Mouse (Mus musculus): ENCODE data around the gene Mapk10.

The Mapk10 gene

DNA sequence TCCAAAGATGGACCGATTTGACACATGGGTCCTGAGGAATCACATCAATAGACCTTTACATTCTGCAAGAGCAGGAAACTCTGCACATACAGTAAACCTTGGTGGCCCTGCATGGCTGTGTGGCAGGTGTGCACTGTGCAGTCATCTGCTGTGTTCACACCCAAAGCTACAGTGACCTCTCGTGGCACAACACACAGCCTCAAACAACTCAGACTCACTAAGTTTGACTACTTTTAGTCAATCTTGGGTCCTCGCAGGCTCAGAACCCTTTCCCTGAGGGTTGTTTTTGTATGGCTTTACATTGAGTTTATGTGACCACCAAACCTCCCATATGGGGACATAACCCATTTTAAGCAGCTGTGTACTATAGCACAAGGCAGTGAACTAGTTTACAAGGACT is 47.1 kb downstream of the Mapk10 start:
- DNase-seq (ENCODE audit: low read depth), result no peak

DNA sequence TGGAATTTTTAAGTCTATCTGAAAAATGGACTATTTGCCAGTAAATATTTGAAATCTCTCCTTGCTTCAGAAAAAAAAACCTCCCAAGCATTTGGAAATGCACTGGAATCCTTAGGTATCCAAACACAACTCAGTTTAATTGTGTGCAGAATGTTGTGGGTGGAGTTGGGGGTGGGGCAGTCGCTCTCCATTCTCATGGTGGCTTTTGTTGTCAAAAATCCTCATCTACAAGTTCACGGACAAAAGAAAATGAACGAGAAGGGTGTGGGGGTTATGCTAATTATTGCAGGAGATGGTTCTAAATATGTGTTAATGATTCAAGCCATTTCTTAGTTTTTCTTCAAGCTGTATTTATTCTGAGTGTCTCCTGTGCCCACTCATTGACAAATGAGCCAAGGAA is 49.6 kb downstream of the Mapk10 start:
- DNase-seq (ENCODE audit: low read depth), result no peak

DNA sequence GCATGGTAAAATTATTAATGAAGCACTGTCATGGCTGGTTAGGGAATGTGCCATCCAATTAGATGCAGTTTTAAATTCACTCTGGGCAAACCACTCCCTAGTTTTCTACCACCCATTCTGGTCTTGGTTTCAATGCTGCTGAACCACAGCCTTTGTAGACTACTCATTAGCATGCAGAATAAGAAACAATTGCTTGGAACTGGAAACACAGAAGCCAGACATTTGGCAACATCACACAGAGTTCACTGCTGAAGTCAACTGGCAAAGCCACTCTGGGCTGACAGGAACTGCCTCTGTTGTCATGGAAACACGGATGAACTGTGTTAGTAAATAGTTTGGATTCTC is 50.0 kb downstream of the Mapk10 start:
- no peak for DNase-seq (ENCODE audit: low read depth)

DNA sequence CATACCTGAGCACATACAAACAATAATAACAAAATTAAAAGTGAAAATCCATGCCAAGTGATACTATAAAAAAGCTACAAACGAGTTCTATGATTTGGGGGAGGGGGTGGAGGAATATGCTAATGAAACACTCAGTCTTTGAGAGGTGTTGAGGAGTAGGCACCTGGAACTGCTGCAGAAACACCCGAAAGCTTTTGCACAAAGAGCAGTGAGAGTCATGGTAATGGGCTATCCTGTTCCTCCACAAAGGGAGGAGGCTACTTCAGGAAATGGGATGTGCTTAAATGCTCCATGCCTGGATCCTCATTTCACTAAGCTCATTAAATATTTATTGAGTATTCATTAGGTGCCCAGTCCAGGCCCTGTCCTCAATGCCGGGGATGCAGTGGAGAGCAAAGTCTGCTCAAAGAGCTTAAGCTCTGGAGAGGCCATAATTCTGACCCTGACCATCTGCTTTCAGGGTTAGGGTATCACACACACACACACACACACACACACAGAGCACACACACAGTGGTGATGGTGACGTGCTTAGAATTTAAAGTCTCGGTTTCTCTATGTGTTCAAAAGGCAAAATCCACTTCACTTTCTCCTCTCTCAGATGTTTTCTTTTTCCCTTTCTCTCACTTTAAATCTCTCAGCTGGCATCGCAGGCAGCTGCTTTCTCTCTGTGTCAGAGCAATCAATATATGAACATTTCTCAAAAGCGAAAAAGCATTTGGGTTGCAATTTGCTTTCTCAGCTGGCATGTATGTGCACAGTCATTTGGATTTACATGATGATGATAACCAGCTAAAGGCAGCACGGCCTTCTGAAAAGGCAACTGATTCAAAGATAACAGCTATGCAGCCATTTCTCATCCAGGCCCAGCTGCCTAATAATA is 50.6 kb downstream of the Mapk10 start:
- DNase-seq (ENCODE audit: low read depth), result no peak

DNA sequence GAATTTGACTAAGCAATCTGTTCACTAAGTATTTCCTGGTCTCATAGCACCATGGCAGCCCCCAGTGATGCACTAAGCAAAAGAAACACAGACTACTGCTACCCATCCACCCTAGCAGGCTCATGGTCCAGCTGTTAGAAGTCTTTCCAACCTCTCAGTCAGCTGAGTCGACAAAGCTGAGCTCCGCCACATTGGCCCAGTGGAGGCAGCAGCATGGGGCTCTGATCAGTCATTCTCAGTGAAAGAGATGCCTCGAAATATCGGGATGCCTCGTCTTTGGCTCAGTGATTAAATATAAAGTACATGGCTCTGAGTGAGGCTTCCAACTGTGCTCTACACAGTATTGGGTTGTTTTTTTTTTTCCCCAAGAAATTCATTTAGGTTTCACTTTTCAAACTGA is 70.2 kb downstream of the Mapk10 start:
- no peak for DNase-seq (ENCODE audit: low read depth)

DNA sequence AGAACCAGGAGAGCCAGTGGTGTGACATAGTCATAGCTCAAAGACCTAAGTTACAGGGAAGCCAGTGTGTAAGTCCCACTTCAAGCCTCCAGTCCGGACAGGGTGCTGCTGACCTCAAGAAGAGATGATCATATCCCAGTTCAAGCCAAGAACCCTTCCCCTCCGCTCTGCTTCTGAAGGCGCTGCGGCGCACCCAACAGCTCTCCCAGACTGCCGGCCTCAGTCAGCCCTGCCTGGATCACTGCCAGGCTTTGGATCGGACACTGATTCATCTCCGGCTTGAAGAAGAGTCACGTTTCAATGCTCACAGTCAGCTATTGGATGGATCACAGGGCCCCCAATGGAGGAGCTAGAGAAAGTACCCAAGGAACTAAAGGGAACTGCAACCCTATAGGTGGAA is 76.3 kb downstream of the Mapk10 start:
- DNase-seq (ENCODE audit: low read depth), result no peak

DNA sequence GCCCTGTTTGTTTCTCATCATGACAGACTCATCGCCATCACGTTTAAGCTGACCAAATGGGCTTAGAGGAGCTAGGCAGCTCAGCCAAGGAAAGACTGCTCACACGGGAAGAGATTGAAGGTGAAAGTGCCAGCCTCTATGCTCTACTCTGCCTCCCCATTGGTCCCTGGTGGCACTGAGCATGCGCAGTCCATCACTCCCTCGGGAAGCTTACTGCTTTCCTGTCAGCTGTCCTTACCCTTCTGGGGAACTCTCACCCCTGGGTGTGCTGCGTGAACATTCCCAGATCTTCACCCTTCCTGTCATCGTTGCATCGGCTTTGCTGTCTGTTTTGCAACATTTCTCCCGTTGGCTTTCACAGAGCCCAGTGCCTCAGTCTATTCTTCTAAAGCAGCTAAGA is 77.5 kb downstream of the Mapk10 start:
- no peak for DNase-seq (ENCODE audit: low read depth)

DNA sequence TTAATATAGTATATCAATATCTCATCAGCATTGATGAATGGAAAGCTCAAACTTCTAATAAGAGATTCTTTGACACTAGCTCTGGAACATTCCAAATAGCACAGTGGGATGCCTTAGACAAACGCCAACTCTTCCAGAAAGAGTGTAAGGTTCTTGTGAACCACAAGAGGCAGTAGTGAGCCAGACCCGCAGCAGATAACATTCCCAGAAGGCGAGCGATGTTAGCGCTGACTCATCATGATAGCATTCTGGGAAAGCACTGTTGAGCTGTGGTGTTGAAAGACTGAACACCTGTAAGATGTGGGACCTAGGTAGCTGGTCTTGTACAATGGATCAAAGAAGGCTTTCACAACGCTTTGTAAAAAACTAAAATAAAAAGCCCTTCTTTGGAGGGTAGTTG is 78.3 kb downstream of the Mapk10 start:
- peak; percentile 4 for DNase-seq (ENCODE audit: low read depth)

DNA sequence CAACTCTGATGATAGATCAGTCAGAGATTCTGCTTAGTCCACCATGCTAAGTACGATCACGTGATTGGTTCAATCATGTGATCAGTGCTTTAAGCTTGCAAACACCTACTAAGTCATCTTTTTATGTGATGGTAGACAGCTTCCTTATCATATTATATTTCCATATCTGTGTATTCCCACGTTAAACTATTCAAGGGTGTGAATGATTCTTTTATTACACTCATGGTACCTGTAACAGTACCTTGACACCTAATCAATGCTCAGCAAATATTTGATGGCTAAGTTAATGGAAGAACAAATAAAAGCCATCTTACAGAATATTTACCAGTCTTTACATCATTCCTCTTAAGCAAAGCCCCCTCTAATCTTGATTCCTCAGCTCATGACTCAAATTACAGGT is 91.5 kb downstream of the Mapk10 start:
- no peak for DNase-seq (ENCODE audit: low read depth)

DNA sequence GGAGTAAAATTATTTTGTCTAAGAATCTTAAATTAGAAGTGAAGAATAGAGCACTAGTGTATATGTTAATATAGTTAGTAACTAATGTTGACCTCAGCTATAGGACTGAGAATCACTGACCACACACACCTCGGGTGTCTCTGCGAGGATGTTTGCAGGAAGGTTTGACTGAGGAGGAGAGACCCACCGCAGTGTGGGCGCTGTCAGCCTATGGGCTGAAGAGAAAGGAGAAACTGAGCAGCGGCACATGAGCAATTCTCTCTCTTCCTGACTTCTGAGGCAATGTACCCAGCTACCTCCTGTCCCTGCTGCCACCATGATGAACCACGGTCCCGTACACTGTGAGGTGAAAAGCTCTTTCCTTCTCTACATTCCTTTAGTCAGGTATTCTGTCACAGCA is 95.6 kb downstream of the Mapk10 start:
- no peak for DNase-seq (ENCODE audit: low read depth)

DNA sequence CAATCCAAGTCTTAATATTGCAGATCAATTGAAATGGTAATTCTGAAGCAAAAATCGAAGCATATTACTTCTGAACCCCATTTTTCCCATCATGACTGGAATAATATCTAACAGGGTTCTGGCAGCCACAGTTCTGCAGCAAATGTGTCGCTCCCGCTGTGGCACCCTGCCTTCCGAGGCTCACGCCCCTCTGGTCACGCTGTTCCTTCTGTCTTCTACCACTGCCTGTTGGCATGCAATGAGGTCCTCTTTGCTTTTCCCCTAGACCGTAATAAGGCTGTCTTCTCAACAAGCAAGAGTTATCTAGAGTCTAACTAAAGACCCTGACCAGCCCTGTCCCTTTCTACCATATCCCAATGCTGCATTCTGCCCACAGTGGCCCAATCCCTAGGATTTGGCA is 98.7 kb downstream of the Mapk10 start:
- no peak for DNase-seq (ENCODE audit: low read depth)

DNA sequence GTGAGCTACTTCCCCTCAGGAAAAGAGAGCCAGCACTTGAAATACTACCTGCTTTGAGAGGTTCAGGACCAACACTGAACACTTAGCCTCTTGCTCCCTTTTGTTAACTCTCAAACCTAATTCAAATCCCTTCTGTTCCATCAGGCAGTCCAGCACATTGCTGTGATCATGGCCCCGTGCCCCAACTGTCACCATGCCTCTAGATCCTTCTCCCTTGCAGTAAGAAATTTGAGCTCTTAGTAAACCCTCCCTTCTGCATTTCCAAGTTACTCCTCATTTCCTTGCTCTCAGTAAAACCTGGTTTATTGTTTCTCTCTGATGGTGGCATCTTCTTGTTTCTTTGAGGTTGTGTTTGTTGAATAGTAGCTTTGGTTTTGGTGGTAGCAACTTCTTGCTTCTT is 101.7 kb downstream of the Mapk10 start:
- no peak for DNase-seq (ENCODE audit: low read depth)

DNA sequence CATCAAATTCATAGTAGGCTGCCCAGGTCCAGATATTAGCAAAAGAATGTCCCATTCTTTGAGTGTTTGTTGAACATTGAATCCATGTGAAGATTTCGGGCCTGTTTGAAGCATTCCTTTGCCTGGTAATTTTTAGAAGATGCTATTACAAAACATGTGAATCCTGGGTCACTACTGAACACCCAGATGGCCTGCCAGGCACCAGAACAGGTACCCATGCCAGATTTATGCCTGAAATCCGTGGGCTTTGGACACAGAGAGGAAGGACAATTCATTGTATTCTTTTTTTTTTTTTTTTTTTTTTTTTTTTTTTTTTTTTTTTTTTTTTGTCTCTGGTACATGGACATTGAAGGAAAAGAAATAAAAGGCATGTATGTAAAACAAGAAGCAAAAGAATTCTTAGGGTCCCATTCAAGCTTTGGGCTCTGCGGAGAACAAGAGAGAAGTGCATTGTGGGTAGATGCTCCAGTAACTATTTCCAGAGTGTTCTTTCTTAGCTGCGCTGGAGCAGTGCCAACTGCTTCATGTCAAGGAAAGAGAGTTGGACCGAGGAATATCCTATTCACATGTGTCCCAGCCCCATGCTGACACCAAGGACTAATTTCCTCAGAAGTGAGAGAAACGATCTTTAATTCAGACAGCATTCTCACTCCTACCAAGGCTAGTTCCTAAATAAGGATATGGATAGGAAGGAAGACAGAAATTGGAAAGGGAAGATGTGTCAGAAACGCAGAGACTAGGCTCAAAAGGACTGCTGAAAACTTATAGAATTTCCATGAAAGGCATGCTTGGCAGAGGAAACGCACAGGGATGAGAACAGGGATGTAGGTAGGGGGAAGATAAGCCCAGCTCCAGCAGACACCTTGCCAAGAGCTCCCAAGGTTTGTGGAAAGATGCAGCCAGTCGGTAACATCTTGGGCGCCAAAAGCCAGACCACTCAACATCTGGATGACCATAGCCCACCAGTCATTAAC is 105.4 kb downstream of the Mapk10 start:
- no peak for DNase-seq (ENCODE audit: low read depth)

DNA sequence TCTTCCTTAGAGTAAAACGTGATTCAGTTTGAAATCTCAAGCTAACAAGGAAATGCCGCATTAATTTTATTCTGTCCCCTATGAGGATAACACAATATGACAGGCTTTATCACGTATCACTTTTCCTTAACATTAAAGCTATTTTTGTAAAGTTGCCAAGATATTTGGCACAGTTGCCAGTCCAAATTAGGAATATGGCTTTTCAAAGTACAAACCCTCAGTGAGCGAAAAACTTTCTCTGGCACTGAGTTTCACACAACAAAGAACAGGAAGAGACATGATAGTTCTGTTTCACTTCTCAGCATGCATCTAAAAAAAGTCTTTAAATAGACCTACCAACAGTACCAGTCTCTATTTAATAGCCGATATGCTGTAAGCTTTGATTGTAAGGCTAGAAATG is 107.1 kb downstream of the Mapk10 start:
- DNase-seq (ENCODE audit: low read depth), result no peak

DNA sequence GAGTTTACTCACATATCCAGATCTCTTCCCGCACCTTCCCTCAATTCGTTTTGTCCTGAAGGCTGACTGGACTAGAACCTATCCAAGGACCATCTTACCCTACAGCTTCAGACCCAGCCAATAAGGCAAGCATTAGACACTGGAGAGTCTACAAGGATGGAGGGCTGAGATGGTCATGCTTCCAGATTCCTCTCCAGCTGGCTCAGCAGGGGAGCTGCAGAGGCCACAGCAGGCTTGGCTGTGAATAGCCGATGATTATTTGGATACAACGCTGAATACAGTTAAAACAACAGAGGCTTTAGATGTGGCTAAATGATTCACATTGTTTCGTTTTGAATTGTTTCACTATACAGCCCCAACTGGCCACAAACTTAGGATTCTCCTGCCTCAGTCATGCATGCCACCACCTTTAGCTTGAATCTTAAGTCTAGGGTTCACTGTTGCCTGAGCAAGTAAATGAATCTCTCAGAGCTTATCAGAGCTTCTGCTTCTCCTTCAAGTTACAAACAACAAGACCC is 108.2 kb downstream of the Mapk10 start:
- DNase-seq (ENCODE audit: low read depth), result no peak

DNA sequence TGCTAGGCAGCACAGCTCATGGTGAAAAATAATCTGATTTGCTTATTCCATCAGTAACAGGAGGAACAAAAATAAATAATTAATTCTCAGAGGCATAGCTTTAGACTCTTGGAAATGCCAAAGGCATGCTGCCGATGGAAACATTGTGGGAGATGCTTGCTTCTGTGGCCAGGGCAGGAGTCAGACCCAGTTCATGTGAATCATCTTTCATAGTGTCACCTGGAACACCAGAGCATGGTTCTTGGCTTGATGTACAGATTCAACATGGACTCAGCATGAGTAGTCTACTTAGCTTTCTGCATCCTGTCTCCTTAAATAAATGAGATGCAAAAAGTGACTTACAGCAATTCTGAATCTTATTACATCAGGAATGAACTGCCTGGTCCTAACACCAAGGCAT is 109.0 kb downstream of the Mapk10 start:
- no peak for DNase-seq (ENCODE audit: low read depth)

DNA sequence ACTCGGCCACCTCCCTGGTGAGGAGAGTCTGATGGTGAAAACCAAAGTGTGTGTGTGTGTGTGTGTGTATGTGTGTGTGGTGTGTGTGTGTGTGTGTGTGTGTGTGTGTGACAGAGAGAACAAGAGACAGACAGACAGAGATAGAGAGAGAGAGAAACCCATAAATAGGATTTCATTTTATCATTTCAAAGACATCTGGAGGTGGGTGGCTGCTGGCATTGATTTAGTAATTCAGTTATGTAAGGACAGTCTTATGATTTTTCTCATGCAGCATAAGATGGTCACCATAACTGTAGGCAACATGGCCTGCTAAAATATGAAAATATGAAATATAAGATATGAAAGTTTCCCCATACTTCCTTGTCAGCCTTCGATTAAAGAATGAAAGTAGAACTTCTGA is 117.0 kb downstream of the Mapk10 start:
- no peak for DNase-seq (ENCODE audit: low read depth)

DNA sequence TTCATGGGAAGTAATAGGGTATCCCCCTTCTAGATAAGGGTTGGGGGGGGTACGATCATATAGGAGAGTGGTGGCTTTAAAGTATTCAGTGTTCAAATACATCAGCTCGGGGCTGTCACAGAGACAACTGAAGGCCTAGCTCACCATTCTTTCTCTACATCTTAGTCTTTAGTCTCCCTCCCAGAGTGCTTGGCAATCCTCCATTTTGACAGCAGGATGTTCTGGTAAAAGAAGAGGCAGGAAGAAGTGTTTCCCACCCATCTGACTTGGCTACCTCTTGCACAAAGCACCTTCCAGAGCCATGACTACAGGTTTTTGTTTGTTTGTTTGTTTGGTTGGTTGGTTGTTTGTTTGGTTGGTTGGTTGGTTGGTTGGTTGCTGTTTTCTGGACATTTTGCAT is 125.3 kb downstream of the Mapk10 start:
- DNase-seq (ENCODE audit: low read depth), result no peak

DNA sequence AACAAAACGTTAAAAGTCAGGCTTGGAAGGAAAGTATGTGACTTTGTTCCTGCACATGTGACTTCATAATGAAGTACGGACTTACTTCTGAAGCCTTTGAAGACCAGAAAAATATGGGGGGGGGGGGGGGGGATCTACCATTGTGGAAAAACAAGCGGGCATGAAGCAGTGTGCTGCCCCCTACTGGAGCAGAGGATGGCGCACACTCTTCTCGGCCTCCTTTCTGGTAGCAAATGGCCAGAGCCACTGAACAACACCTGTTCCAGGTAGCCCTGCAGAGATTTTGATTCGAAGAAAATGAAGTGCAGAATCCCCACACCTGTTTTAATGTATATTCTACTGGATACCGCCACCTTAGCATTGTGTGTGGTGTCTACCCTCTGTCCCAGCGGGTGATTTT is 135.7 kb downstream of the Mapk10 start:
- peak; percentile 8 for DNase-seq (ENCODE audit: low read depth)

DNA sequence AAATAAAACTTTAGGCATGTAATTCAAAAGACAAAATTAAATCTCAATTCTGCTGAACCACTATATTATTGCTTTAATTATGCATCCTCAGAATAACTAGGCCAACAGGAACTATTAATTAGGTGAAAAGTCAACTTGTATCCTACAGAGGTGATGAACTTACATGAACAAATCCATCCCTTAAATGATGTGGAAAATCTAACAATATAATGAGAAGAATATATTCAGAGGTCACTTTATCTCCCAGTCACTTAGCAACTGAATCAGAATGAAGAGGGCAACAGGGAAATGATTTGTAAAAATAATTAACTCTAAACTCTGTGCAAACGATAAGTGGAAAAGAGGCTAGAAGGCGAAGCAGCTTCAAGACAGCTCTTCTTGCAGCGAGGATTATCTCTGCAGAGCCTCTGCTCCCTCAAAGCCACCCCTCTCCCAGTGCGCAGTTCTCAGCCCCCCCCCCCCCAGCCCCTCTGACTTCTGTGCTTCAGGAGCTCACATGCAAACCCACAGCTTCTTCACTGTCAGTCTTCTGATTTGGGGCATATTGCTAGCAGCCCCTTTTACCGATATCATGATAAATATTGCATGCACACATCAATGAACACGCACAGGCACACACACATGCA is 138.8 kb downstream of the Mapk10 start:
- no peak for DNase-seq (ENCODE audit: low read depth)

DNA sequence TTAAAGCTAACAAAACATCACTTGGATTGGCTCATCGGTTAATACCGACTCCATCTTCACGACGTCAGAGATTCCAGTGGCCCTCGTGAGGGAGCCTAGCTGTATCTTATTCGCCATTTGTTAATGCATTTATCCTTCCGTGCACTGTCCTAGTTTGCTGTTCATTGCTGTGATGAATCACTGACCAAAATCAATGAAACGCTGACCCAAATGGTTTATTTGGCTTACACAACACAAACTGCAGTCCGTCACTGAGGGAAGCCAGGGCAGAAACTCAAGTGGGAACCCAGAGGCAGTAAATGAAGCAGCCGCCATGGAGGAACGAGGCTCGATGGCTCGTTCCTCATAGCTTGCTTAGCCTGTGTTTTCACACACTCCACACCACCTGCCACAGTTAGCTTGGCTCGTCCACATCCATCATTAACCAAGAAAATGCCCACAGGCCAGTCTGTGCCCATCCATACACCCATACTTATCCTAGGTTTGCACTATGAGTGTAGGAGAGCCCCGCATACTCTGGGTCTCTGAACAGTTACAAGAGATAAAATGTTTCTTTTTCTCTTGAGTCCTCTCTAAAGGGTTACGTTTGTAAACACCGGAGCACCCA is 140.0 kb downstream of the Mapk10 start:
- no peak for DNase-seq (ENCODE audit: low read depth)

DNA sequence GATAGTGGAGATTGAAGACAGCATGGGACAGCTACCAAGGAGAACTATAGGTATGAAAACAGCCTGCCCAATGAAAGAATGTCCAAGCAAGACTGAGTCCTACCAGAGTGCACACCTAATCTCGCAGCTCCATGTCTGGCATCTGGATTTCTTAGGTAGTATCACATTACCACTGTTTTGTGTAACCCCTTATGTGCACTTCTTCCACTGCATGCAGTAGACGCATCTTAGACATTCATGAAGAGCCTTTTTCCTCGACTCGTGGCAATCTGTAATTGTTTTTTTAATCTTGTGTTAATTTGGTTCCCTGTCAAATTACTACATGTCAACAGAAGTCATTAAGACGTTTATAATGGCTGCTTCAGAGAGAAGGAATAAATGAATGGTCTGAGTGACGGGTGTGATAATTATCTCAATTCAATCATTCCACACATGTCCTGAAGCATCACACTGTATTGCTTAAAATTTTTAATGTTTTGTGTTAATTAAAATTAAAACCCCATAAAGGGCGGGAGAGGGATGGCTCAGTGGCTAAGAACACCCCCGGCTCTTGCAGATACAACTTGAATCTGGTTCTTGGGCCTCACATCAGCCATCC is 160.7 kb downstream of the Mapk10 start:
- DNase-seq (ENCODE audit: low read depth), result no peak
